Mouse (Mus musculus) bone marrow macrophage, adult 2 months (primary cell): ENCODE results near the gene Glis3. TPM values are rescaled to one million over a fixed set of nuclear protein-coding genes. Genes with fewer than 3 reads are reported as not detected.
A peak's percentile ranks its signal among the peaks of the same experiment; 100 is the strongest.

ENCODE experiments used
- H3K27ac ChIP-seq: 2 replicates; pipeline ENCODE4 v1.5.1; 2012; ENCODE audit warnings: low read depth, low read length; ENCODE audit not compliant: insufficient read depth
- H3K4me1 ChIP-seq: 2 replicates; pipeline ENCODE4 v1.6.1; 2012; ENCODE audit warnings: low read length; ENCODE audit not compliant: control insufficient read depth, insufficient read depth
- H3K4me3 ChIP-seq: 2 replicates; pipeline ENCODE4 v1.5.1; 2012; ENCODE audit warnings: mild to moderate bottlenecking, low read length, moderate library complexity; ENCODE audit not compliant: insufficient read depth
- CTCF ChIP-seq: IDR thresholded peaks from 2 replicates; pipeline ENCODE4 v1.5.1; 2012; ENCODE audit warnings: low read depth, mild to moderate bottlenecking, low read length, moderate library complexity
- POLR2A ChIP-seq: IDR thresholded peaks from 2 replicates; pipeline ENCODE4 v1.6.1; 2012; ENCODE audit warnings: mild to moderate bottlenecking, low read depth, low read length, borderline replicate concordance
- polyA plus RNA-seq: library from polyadenylated mRNA; stranded (reverse); fragments of >200 nt; gene quantifications from 2 replicates; pipeline ENCODE4 v1.2.4, GENCODE M21; 2012; ENCODE audit not compliant: missing spikeins, insufficient read depth, insufficient read length

Gene Glis3
- polyA plus RNA-seq, 1 experiment = 3.4 TPM

DNA sequence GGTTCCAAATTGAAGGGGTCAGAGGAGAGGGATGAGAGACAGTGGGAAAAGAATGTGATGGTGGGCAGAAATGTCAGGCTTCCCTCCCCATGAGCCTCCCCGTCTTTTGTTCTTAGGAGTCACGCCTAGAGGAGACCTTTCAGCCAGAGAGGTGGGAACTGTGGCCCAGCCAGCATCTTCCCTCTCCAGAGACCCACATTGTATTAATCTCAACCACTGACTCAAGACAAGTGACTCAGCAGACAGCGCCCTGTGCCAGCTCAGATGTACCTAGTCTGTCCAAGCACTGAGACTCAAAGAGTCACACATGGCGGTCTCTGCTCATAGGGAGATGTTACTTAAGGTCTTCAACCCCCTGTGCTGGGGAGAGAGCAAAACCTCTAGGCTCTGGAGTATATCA, 3.5 kb upstream of the Glis3 start:
- no peak overlapping the region for H3K4me3 ChIP-seq
- H3K4me1 ChIP-seq = peaks cover 12% of the 10 kb centered on the region
- TF ChIP-seq CTCF (no peak), POLR2A (no peak)
- no peak overlapping the region for H3K27ac ChIP-seq

DNA sequence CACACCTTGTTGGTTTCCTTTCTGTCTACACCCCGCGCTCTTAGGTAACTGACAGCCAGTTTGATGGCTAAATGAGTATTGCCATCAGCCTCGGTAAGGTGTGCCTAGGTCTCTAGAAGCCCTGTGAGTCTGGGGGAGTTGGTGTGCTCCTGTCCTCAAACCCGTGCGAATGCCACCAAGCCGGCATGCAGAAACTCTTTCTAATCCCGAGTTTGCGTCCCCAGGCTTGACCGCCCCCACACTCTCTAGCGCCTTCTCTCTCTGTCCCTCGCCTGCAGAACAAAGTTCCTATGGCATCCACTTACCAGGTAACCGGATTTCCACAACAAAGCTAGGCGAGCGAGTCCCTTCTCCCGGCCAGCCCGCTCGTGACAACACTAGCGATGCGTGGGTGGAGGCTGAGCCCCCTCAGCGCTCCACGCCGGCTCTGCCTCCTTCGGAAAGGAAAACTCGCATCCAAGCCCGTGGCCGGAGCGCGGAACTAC, 544 bp downstream of the Glis3 start:
- H3K27ac ChIP-seq = no peak overlapping the region
- H3K4me1 ChIP-seq = peaks cover 22% of the 10 kb centered on the region
- peak overlapping the region; percentile 59 for H3K4me3 ChIP-seq
- TF ChIP-seq CTCF (no peak), POLR2A (no peak)

DNA sequence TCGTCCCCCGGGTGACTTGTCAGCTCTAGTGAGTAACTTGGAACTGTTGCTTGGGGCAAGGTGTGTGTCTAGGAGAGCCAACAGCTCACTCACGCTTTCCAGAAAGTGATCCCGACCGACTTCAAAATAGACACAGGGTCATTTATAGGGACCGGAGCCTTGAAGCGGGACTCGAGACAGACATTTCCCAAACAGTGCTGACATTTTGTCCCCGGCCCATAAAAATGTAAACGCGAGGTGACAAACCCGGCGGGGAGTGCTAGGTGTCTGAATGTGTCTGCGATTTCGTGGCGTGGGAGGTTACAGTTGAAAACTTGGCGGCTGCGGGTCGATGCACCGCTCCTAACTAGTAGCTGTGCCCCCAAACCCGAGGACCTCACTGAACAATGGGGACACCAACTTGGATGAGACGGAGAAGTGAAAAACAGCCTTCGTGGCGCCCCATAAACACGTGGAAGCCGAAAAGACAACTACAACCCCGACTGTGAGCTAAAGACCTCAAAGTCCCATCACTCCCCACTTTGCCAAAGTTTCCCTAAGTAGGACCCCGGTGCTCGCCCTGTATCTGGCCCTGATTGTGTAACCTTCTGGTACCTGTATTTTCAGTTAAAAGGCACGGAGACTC, 1.1 kb downstream of the Glis3 start:
- TF ChIP-seq CTCF = no peak
- no peak for TF ChIP-seq POLR2A
- Histone ChIP-seq H3K4me1 (peaks cover 22% of the 10 kb centered on the region), H3K4me3 (peak overlapping the region; percentile 59), H3K27ac (no peak overlapping the region)

DNA sequence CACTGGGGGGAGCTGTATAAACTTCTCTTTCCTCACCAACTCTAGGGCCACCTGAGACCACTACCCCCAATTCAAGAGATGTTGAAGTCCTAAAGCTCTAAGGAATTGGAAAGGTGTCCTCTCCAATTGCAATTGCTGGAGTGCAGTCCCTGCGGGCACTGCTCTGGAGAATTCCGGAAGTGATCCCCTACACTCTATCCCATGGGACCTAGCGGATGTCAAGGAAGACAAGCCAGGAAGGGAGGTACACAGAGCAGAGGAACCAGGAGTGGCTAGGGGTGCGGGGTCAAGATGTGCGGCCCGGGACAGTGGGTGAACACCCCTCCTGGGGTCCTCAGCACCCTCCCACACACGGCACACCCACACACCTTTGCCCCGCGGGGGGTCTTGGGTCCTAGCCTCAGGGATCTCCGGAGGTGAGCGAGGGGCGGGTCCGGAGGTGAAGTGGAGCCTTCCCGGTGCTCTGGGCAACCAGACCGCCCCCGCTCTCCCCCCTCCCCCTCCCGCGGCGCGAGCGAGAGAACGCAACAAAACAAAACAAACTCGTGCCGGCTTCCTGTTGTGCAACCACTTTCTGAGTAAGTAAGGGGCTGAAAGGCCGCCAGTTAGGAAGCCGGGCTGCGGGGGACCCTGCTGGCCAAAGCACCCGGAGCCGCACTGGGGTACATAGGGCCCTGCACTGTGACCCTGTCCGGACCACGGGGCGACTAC, 2.0 kb downstream of the Glis3 start:
- no peak for TF ChIP-seq POLR2A
- no peak for TF ChIP-seq CTCF
- peak overlapping the region; percentile 59 for H3K4me3 ChIP-seq
- H3K4me1 ChIP-seq = peaks cover 22% of the 10 kb centered on the region
- no peak overlapping the region for H3K27ac ChIP-seq

DNA sequence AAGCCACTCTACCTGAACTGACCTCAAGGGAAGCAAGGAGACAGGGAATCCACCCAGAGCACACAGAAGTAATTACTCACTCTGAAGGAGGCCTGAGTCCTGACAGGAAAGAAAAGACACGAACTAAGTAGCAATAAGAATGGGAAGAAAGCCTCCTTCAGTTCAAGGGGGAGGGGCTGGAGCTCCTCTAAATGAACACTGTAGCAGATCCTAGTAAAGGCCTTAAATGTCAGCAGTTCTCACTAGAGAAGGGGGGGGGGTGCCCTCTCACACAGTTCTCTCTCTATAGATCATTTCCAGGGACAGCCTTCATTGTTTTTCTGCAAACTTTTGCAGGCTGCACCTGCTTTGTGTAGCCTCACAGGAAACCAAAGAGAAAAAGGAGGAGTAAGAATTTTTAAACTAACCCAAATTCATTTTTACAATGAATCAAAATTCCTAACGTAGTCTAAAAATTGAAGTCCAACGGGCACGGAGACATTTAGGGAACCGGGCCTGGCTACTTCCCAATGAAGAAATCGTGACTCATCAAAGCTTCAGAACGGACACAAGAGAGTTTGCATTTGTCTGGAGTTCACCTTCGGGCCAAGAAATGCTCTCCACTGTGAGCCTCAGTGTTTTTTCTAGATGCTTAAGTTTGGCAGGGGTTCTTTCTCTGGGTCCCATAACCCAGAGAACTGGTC, 2.7 kb downstream of the Glis3 start:
- H3K4me1 ChIP-seq = peaks cover 22% of the 10 kb centered on the region
- H3K27ac ChIP-seq = no peak overlapping the region
- TF ChIP-seq POLR2A = no peak
- no peak for TF ChIP-seq CTCF
- H3K4me3 ChIP-seq = peak overlapping the region; percentile 59

DNA sequence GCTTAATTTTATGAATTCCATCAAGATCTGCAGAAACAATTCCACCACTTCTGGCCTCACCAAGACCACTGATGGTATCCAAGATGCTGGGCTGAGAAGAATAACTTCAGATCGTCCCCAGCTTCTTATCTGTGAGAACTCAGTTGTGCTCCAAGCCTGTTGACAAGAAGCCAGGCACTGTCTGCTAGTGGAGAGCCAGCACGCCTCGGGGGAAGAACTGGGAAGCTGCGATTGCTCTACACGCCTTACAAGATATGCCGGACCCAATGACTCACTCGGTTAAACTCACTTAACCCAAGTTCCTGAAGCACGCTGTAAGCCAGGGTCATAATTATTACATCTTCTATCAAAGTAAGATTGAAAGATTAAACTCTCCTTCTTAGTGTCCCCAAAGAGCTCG, 16.1 kb downstream of the Glis3 start:
- TF ChIP-seq POLR2A = no peak
- no peak for TF ChIP-seq CTCF

DNA sequence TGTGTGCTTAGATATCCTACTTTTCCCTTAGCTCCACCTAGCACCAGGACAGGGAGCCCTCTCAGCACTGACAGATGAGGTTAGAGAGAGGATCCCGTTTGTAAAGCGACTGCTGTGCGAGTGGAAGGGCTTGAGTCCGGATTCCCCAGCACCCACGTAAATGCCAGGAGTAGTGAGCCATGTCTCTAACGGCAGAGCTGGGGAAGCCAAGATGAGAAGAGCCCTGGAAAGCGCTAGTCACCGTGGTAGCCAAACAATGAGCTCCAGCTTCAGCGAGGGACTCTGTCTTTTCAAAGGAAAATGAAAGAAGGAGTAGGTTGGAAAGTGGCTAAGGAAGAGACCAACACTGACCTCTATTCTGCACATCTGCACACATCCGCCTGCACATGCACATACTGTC, 16.7 kb downstream of the Glis3 start:
- TF ChIP-seq POLR2A (no peak), CTCF (no peak)

More for the DNA sequence above, 16.1 kb downstream of the Glis3 start:
- Histone ChIP-seq H3K4me1 (peaks cover 6% of the 10 kb centered on the region), H3K27ac (no peak overlapping the region), H3K4me3 (no peak overlapping the region)

DNA sequence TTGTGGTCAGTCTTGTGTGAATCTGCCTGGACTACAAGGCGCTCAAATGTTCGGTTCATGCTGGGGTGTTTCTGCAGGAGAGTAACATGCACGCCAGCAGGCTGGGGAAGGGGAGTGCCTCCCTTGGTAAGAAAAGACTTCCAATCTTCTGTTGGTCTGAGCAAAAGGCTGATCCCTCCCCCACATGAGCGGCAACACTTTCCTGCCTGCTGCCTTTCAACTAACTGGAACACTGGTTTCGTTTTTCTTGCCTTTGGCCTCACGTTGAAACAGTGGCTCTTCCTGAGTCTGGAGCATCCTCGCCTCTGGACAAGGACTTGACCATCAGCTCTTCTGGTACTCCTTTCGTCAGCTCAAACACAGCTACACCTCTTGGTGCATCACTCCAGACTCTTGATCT, 17.4 kb downstream of the Glis3 start:
- no peak for TF ChIP-seq CTCF
- no peak for TF ChIP-seq POLR2A
- H3K27ac ChIP-seq = no peak overlapping the region
- H3K4me3 ChIP-seq = no peak overlapping the region
- peaks cover 15% of the 10 kb centered on the region for H3K4me1 ChIP-seq

More for the DNA sequence above, 16.7 kb downstream of the Glis3 start:
- no peak overlapping the region for H3K4me3 ChIP-seq
- H3K4me1 ChIP-seq = peaks cover 12% of the 10 kb centered on the region
- no peak overlapping the region for H3K27ac ChIP-seq

DNA sequence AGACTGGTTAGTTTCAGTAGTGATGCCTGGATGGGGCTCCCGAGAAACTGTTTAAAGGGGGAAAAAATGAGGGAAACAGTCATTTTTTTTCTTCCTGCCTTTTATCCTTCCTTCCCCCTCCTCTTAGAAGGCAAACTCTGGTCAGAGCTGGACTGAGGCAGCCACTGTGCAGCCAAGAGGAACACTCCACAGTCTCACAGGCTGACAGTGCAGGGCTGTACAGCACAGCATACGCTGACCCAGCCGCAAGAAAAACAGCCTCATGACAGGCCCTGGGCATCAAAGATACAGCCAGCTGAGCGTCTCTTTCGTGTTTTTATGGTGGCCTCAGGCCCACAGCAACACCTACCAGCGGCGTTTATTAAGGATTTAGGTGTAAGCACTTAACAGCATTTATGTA, 19.0 kb downstream of the Glis3 start:
- TF ChIP-seq CTCF = no peak
- no peak for TF ChIP-seq POLR2A
- H3K27ac ChIP-seq = no peak overlapping the region
- peaks cover 22% of the 10 kb centered on the region for H3K4me1 ChIP-seq
- no peak overlapping the region for H3K4me3 ChIP-seq

DNA sequence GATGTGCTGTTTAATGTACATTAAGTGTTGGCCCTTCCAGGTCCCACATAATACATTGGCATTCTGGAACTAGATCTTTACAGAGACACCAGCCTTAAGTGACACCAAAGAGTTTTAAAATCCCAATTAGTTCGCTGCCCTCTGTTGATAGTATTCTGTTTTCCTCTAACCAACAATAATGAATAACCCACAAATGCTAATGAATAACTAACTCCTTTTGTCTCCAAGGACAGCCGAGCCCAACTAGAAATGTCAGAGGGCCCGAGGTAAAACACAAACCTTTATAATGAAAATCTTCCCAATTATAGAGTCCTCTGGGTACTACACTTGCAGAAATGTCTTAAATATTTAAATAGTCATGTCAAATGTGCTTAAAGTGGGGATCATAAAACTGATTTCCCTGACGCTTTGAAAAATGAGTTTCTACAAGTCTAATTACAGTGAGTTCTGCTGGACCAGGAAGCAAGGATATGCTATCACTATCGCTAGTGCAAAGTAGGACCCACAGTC, 22.1 kb downstream of the Glis3 start:
- TF ChIP-seq POLR2A = no peak
- TF ChIP-seq CTCF = no peak
- Histone ChIP-seq H3K4me1 (peaks cover 22% of the 10 kb centered on the region), H3K27ac (no peak overlapping the region), H3K4me3 (no peak overlapping the region)
